Mouse (Mus musculus): ENCODE data around the gene Spink2.

DNA sequence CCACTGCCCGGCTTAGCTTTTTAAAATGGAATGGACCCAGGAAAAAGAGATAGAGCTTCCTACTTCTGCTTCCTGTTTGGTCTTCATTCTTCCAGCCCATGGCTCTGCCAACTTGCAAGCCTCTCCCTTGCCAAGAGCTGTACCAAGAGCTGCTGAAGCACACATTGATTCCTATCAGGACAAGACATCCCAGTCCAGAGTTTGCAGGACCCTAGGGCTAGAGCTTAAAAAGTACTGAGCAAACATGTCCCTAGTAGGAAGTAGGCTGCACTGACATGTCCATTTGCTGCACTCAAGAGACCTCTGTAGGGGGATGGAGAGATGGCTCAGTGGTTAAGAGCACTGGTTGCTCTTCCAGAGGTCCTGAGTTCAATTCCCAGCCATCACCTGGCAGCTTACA is 32.3 kb downstream of the Spink2 start:
- no peak for TF ChIP-seq POLR2A (IDR thresholded peaks at IDR 0.05; ENCODE audit: low read depth, low read length)
- no peak for TF ChIP-seq CTCF (IDR thresholded peaks at IDR 0.05; ENCODE audit: borderline replicate concordance, insufficient read depth, low read length)

Measured in embryonic fibroblast, embryonic 13.5 days (primary cell).